Mouse (Mus musculus): ENCODE data around the gene Csk.

DNA sequence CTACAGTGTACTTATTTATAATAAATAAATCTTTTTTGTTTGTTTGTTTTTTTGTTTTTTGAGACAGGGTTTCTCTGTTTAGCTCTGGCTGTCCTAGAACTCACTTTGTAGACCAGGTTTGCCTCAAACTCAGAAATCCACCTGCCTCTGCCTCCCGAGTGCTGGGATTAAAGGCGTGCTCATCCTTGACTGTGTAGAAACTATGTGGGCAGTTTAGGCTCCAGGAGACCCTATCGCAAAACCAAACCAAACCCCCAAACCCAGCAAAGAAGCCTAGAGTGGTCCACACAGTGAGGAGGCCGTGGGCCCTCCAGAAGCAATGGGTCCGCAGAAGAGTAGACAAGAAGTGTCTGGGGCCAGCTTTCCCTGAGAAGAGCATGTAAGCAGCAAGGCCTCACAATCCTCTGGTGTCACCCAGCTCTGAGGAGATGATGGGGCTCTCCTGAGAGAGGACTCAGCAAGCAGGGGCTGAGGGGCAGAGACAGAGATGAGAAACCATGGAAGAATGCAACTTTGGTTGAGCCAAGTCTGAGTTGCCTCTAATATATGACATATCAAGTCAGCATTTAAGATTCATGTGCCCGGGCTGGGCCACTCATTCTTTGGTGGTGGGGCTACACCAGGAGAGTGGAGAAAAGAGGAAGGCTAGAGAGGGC lies 3.2 kb downstream of the Csk start:
- TF ChIP-seq CHD2 (IDR thresholded peaks at IDR 0.05; ENCODE audit: low read length) = no peak
- no peak for TF ChIP-seq ZC3H11A (IDR thresholded peaks at IDR 0.05; ENCODE audit: low read depth, low read length)
- no peak for TF ChIP-seq POLR2A (IDR thresholded peaks at IDR 0.05; ENCODE audit: control insufficient read depth in 1 of 2, insufficient read depth in 1 of 2, low read depth in 1 of 2, low read length in 2 of 2, poor library complexity in 1 of 2)
- no peak for TF ChIP-seq CTCF (IDR thresholded peaks at IDR 0.05 in 2 of 3, conservative IDR thresholded peaks at IDR 0.05 in 1 of 3; ENCODE audit: control insufficient read depth in 1 of 3, insufficient read depth in 1 of 3, low read depth in 2 of 3, low read length in 3 of 3, poor library complexity in 1 of 3, severe bottlenecking in 1 of 3)
- no peak for TF ChIP-seq MEF2A (IDR thresholded peaks at IDR 0.05; ENCODE audit: extremely low read depth, insufficient replicate concordance, low read depth, low read length, poor library complexity, severe bottlenecking)
- no peak for TF ChIP-seq EP300 (IDR thresholded peaks at IDR 0.05; ENCODE audit: low read depth in 1 of 2, low read length in 2 of 2)
- no peak for TF ChIP-seq TAL1 (IDR thresholded peaks at IDR 0.05; ENCODE audit: low read length)
- no peak for TF ChIP-seq USF1 (IDR thresholded peaks at IDR 0.05; ENCODE audit: low read depth, low read length)

Data from MEL (cell line).